Mouse (Mus musculus): ENCODE measurements around the gene Fgf2.

DNA sequence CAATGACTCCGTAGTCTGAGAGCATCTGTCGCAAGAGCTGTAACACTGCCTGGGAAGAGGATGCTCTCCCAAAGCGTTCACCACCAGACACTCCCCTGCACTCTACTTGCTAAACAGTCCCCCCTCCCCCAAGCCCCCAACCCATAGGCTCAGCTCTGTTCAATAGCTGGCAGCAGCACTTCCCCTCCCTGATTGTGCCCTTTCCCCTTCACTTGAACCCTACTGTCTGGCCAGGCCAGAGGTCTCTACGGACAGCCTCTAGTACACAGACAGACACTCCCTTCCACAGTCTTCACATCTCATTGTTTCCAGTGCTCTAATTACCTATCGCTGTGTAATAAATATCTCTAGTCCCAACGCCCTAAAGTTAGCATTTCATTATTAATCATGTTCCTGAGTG, 29.8 kb downstream of the Fgf2 start:
- TF ChIP-seq CTCF (IDR thresholded peaks at IDR 0.05; ENCODE audit: low read depth) (no peak), EP300 (IDR thresholded peaks at IDR 0.05; ENCODE audit: low read depth) (no peak)

All from liver, postnatal 0 days (tissue).